Mouse (Mus musculus): ENCODE measurements around the gene Nipal4. TPM values are rescaled to one million over a fixed set of nuclear protein-coding genes. Genes with fewer than 3 reads are reported as not detected.

The Nipal4 gene
- polyA plus RNA-seq, 1 experiment from 2014 or later: not detected

- Histone ChIP-seq H3K27ac (ENCODE audit: low read depth, low read length) (no peak overlapping the region), H3K9ac (replicated peaks; ENCODE audit: low read depth, low read length) (no peak overlapping the region), H3K27me3 (ENCODE audit: control insufficient read depth, insufficient read depth, low read length) (no peaks in the 10 kb centered on the region), H3K9me3 (ENCODE audit: control insufficient read depth, low read length) (no peaks in the 10 kb centered on the region), H3K4me2 (ENCODE audit: low read depth, low read length) (no peak overlapping the region), H3K4me1 (ENCODE audit: control insufficient read depth, insufficient read depth, low read length) (no peaks in the 10 kb centered on the region), H3K4me3 (ENCODE audit: low read depth, low read length) (no peak overlapping the region), H3K36me3 (ENCODE audit: control insufficient read depth, insufficient read depth, low read length) (peaks cover 1% of the 10 kb centered on the region; the same call in 1 of the 2 replicates)
- WGBS: 87% methylated on average over 3 of the region's 3 CpGs
- ATAC-seq (ENCODE audit: low read depth): no peak
Measured at GRCm38 (mm10) chr11:46113211-46113610, 53.1 kb downstream of the Nipal4 start.

- Histone ChIP-seq H3K27me3 (ENCODE audit: control insufficient read depth, insufficient read depth, low read length) (no peaks in the 10 kb centered on the region), H3K9me3 (ENCODE audit: control insufficient read depth, low read length) (no peaks in the 10 kb centered on the region)
- WGBS: 84% methylated on average over 1 of the region's 1 CpGs
Measured at GRCm38 (mm10) chr11:46110945-46111287, 55.4 kb downstream of the Nipal4 start.

GRCm38 (mm10) chr11:46110156-46110944 is 56.0 kb downstream of the Nipal4 start:
- no peaks in the 10 kb centered on the region for H3K4me1 ChIP-seq (ENCODE audit: control insufficient read depth, insufficient read depth, low read length)
- H3K4me2 ChIP-seq (ENCODE audit: low read depth, low read length): no peak overlapping the region
- no peaks in the 10 kb centered on the region for H3K27me3 ChIP-seq (ENCODE audit: control insufficient read depth, insufficient read depth, low read length)
- H3K4me3 ChIP-seq (ENCODE audit: low read depth, low read length): no peak overlapping the region
- no peak overlapping the region for H3K27ac ChIP-seq (ENCODE audit: low read depth, low read length)
- H3K36me3 ChIP-seq (ENCODE audit: control insufficient read depth, insufficient read depth, low read length): no peaks in the 10 kb centered on the region
- H3K9me3 ChIP-seq (ENCODE audit: control insufficient read depth, low read length): no peaks in the 10 kb centered on the region
- ATAC-seq (ENCODE audit: low read depth): no peak
- no peak overlapping the region for H3K9ac ChIP-seq (replicated peaks; ENCODE audit: low read depth, low read length)
- WGBS: 83% methylated on average over 8 of the region's 8 CpGs

More at GRCm38 (mm10) chr11:46110945-46111287, 55.4 kb downstream of the Nipal4 start:
- Histone ChIP-seq H3K4me3 (ENCODE audit: low read depth, low read length) (no peak overlapping the region), H3K36me3 (ENCODE audit: control insufficient read depth, insufficient read depth, low read length) (no peaks in the 10 kb centered on the region), H3K27ac (ENCODE audit: low read depth, low read length) (no peak overlapping the region), H3K4me1 (ENCODE audit: control insufficient read depth, insufficient read depth, low read length) (no peaks in the 10 kb centered on the region), H3K4me2 (ENCODE audit: low read depth, low read length) (no peak overlapping the region), H3K9ac (replicated peaks; ENCODE audit: low read depth, low read length) (no peak overlapping the region)
- no peak for ATAC-seq (ENCODE audit: low read depth)

DNA sequence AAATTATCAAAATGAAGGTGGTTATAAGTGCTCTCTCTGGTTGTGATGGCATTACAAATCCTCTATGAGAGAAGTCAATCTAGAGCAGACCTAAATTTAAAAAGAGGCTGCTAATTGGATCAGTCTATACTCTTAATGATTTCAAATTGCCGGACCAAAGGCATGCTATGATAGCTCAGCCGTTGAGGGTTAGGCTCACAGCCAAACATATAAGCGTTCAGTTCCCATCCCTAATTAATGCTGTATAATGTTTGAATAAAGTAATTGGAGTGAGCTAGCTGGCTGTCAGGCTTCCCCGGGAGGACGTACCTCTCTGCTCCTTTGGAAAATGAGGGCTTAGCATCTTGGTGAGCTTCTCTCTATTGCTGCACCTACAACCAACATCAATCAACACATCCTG is 57.1 kb downstream of the Nipal4 start:
- WGBS: 56% methylated on average over 5 of the region's 5 CpGs
- no peak overlapping the region for H3K27ac ChIP-seq (ENCODE audit: low read depth, low read length)
- no peak overlapping the region for H3K4me3 ChIP-seq (ENCODE audit: low read depth, low read length)
- H3K27me3 ChIP-seq (ENCODE audit: control insufficient read depth, insufficient read depth, low read length): no peaks in the 10 kb centered on the region
- no peaks in the 10 kb centered on the region for H3K36me3 ChIP-seq (ENCODE audit: control insufficient read depth, insufficient read depth, low read length)
- no peaks in the 10 kb centered on the region for H3K9me3 ChIP-seq (ENCODE audit: control insufficient read depth, low read length)
- ATAC-seq (ENCODE audit: low read depth): no peak
- no peak overlapping the region for H3K9ac ChIP-seq (replicated peaks; ENCODE audit: low read depth, low read length)
- no peak overlapping the region for H3K4me2 ChIP-seq (ENCODE audit: low read depth, low read length)
- H3K4me1 ChIP-seq (ENCODE audit: control insufficient read depth, insufficient read depth, low read length): no peaks in the 10 kb centered on the region

- no peak overlapping the region for H3K4me3 ChIP-seq (ENCODE audit: low read depth, low read length)
- H3K27ac ChIP-seq (ENCODE audit: low read depth, low read length): no peak overlapping the region
- no peak for ATAC-seq (ENCODE audit: low read depth)
- peaks cover 4% of the 10 kb centered on the region; the same call in 1 of the 2 replicates for H3K36me3 ChIP-seq (ENCODE audit: control insufficient read depth, insufficient read depth, low read length)
- no peaks in the 10 kb centered on the region for H3K4me1 ChIP-seq (ENCODE audit: control insufficient read depth, insufficient read depth, low read length)
- WGBS: 88% methylated on average over 1 of the region's 1 CpGs
- H3K9me3 ChIP-seq (ENCODE audit: control insufficient read depth, low read length): no peaks in the 10 kb centered on the region
- H3K27me3 ChIP-seq (ENCODE audit: control insufficient read depth, insufficient read depth, low read length): no peaks in the 10 kb centered on the region
- H3K4me2 ChIP-seq (ENCODE audit: low read depth, low read length): no peak overlapping the region
- no peak overlapping the region for H3K9ac ChIP-seq (replicated peaks; ENCODE audit: low read depth, low read length)
Measured at GRCm38 (mm10) chr11:46107046-46107445, 59.3 kb downstream of the Nipal4 start.

GRCm38 (mm10) chr11:46102107-46102506 is 64.2 kb downstream of the Nipal4 start:
- H3K36me3 ChIP-seq (ENCODE audit: control insufficient read depth, insufficient read depth, low read length): peaks cover 15% of the 10 kb centered on the region; the same call in 1 of the 2 replicates

More at GRCm38 (mm10) chr11:46102107-46102506, 64.2 kb downstream of the Nipal4 start:
- H3K27me3 ChIP-seq (ENCODE audit: control insufficient read depth, insufficient read depth, low read length): no peaks in the 10 kb centered on the region
- H3K4me1 ChIP-seq (ENCODE audit: control insufficient read depth, insufficient read depth, low read length): no peaks in the 10 kb centered on the region
- no peak for ATAC-seq (ENCODE audit: low read depth)
- H3K9me3 ChIP-seq (ENCODE audit: control insufficient read depth, low read length): no peaks in the 10 kb centered on the region
- no peak overlapping the region for H3K4me2 ChIP-seq (ENCODE audit: low read depth, low read length)
- WGBS: 85% methylated on average over 6 of the region's 6 CpGs
- no peak overlapping the region for H3K4me3 ChIP-seq (ENCODE audit: low read depth, low read length)
- H3K27ac ChIP-seq (ENCODE audit: low read depth, low read length): no peak overlapping the region
- H3K9ac ChIP-seq (replicated peaks; ENCODE audit: low read depth, low read length): no peak overlapping the region

Small RNAs within 50 kb of the gene (microRNA-seq; reads per million reads assigned to microRNA genes)
- gene Mir7239 (not detected), gene Mir8100 (not detected)

Other genes starting within 250 kb of the Nipal4 start
- 28.7 and 29.4 TPM in 2 replicates for gene Lsm11, start 221.6 kb downstream of the Nipal4 start, polyA plus RNA-seq (2014; fragmentation: Nextera tagmentation; extraction: Ambion mirVana)
- gene Thg1l, start 211.0 kb downstream of the Nipal4 start, polyA plus RNA-seq (2014; fragmentation: Nextera tagmentation; extraction: Ambion mirVana): 9.6 and 11.5 TPM in 2 replicates
- 0.11 and 0.12 TPM in 2 replicates for gene Sox30, start 186.2 kb downstream of the Nipal4 start, polyA plus RNA-seq (2014; fragmentation: Nextera tagmentation; extraction: Ambion mirVana)
- 4.6 and 6.1 TPM in 2 replicates for gene Gm12166, start 114.2 kb downstream of the Nipal4 start, polyA plus RNA-seq (2014; fragmentation: Nextera tagmentation; extraction: Ambion mirVana)
- 13.8 and 18.9 TPM in 2 replicates for gene Adam19, start 110.5 kb downstream of the Nipal4 start, polyA plus RNA-seq (2014; fragmentation: Nextera tagmentation; extraction: Ambion mirVana)
- gene Fndc9, start 69.0 kb upstream of the Nipal4 start, polyA plus RNA-seq (2014; fragmentation: Nextera tagmentation; extraction: Ambion mirVana): 1.1 and 1.9 TPM in 2 replicates
- gene Cyfip2, start 146.4 kb upstream of the Nipal4 start, polyA plus RNA-seq (2014; fragmentation: Nextera tagmentation; extraction: Ambion mirVana): 128 and 129 TPM in 2 replicates
- gene Itk, start 223.0 kb upstream of the Nipal4 start, polyA plus RNA-seq (2014; fragmentation: Nextera tagmentation; extraction: Ambion mirVana): not detected in 2 replicates
- gene Fam71b, start 230.1 kb upstream of the Nipal4 start, polyA plus RNA-seq (2014; fragmentation: Nextera tagmentation; extraction: Ambion mirVana): not detected in 2 replicates

Measured in neural tube, embryonic 14.5 days (tissue).